Mouse (Mus musculus): Measurements from ENCODE around the gene Tpcn1.

Gene Tpcn1

DNA sequence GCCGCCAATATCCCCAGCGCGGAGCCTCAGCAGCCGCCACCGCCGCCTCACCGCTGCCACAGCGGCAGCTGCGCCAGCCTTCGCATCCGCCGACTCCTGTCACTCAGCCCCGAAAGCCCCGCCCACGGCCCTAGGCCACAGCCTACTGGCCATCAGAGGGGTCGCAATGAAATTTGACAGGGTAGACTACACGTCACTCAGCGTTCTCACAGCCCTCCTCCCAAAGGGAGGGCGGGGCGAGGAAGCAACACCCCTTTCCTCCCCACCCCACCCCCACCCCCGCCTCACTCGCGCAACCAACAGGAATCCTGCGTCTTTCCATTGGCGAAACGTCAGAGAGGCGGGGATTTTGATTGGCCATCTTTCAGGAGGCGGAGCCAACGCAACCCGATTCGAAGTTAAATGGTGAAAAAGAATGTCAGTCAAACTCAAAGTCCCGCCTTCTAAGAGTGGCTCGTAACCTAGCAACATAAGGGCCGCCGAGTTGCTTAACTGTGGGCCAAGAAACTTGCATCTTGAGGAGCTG is at the start of gene Tpcn1, which contains the start of gene Iqcd:
Gene Tpcn1 (minus strand): TSS at position 105 of the 526 bp plus-strand sequence.
Gene Iqcd (plus strand): TSS at position 448 of the 526 bp plus-strand sequence.
- peak; percentile 95 for DNase-seq (ENCODE audit: extremely low read depth, insufficient read length, low spot score)

GRCm38 (mm10) chr5:120635633-120636032 is 47.2 kb upstream of the Tpcn1 start:
- DNase-seq (ENCODE audit: extremely low read depth, insufficient read length, low spot score), result no peak

DNA sequence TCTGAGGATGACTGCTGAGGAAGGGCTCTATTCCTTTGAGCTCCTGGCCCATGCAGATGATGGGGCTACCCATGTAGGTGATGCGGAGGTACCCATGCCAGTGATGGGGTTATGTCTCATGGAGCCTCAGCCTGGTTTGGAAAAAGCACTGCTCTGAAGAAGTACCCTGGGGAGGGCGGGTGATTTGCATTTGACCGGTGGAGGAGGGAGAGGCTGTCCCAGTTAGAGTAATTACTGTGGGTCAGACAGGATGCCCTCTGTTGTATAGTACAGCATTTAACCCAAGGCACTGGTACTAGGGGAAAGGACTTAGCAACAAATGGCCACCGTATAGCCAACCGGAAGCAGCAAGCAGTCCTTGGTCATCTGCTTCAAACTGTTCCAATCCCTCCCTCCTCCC is 46.4 kb upstream of the Tpcn1 start:
- DNase-seq (ENCODE audit: extremely low read depth, insufficient read length, low spot score), result no peak

DNA sequence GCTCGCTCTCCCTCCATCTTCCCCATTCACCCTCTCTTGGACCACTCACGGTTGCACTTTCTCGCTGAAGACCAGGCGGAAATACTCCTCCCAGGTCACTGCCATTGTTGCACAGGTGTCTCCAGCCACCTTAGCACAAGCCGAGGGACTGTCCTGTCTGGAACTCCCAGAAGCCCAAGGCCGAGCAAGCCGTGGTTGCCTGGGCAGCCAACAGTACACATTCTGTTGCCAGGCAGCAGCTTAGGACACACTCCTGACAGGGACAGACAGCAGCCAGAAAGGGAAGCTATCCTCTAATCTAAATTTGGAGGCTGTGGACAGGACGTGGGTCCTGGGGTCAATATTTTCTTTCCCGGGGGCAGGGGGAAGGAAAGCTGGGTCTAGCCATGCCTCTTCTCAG is 45.7 kb upstream of the Tpcn1 start, which contains the start of gene Cfap73:
Gene Cfap73 (minus strand): TSS at position 105 of the 400 bp plus-strand sequence.
- DNase-seq (ENCODE audit: extremely low read depth, insufficient read length, low spot score), result no peak

GRCm38 (mm10) chr5:120631892-120632291 is 43.4 kb upstream of the Tpcn1 start:
- no peak for DNase-seq (ENCODE audit: extremely low read depth, insufficient read length, low spot score)

GRCm38 (mm10) chr5:120631128-120631527 is 42.7 kb upstream of the Tpcn1 start:
- DNase-seq (ENCODE audit: extremely low read depth, insufficient read length, low spot score), result no peak

DNA sequence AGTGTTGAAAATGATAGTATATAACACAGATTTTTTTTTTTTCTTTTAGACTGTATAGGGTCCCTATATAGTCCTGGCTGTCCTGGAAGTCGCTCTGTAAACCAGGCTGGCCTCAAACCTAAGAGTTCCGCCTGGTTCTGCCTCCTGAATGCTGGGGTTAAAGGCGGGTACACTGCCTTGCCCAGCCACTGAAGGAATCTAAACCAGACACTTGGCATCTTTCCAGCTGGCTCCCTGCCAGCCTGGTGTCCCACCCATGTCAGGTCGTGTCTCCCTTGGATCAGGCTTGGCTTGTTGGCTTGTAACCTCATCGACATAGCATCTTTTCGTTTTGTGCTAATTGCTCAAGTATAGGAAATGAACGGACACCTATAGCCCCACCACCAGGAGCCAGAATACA is 40.2 kb upstream of the Tpcn1 start:
- no peak for DNase-seq (ENCODE audit: extremely low read depth, insufficient read length, low spot score)

GRCm38 (mm10) chr5:120627515-120628300 is 39.2 kb upstream of the Tpcn1 start:
- DNase-seq (ENCODE audit: extremely low read depth, insufficient read length, low spot score), result no peak

DNA sequence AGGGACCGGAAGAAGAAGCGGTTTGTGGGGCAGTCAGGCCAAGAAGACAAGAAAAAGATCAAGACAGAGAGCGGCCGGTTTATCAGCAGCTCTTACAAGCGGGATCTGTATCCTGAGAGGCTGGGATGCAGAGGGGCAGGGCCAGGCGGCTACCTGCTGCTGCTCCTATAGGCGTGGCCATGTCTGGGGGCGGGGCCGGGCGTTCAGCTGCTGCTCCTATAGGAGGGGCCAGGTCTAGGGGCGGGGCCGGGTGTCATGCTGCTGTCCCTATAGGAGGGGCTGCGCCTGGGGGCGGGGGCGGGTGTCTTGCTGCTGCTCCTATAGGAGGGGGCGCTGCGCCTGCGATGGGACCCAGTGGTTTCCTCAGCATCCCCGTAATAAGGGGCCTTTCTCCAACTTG is 37.9 kb upstream of the Tpcn1 start:
- no peak for DNase-seq (ENCODE audit: extremely low read depth, insufficient read length, low spot score)

DNA sequence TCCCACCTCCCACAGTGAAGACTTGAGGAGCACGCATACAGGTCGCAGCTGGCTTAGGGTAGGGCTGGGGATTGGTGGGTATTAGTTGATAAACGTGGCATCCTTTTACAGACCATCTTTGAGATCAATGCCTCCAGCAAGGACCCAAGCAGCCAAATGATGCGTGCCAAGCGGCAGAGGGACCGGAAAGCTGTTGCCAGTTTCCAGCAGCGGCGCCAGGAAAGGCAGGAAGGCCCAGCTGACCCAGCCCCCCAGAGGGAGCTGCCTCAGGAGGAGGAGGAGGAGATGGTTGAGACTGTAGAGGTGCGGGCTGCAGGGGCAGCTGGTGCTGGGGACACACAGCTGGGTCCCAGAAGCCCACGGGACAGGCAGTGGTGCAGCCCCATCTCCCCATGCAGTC is 36.0 kb upstream of the Tpcn1 start:
- no peak for DNase-seq (ENCODE audit: extremely low read depth, insufficient read length, low spot score)

DNA sequence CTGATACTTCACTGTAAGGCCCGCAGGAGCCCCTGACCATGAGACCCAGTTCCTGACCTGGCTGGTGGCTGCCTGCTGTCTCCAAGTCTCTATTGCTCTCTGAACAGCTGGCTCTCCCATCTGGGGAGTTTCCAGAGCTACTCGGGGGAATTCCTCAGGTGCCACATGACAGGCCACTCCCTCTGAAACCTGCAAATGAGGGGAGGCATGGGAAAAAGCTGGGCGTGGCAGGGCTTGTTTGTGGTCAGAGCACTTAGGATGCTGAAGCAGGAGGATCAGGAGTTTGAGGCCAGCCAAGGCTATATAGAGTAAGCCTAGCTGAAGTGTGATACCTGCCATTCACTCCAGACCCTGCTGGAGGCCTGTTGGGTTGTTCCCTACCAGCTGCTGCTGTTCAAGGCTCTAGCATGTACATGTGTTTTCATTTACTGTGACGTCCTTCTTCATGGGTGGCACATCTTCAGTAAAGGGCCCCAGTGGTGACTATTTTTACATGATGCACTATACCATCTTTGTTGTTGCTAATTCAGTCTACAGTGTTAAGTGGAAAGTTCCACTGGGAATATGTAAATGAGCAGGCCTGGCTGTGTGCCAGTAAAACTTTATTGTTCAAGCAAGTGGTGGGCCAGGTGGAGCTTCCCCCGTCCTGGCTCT is 33.9 kb upstream of the Tpcn1 start:
- no peak for DNase-seq (ENCODE audit: extremely low read depth, insufficient read length, low spot score)

DNA sequence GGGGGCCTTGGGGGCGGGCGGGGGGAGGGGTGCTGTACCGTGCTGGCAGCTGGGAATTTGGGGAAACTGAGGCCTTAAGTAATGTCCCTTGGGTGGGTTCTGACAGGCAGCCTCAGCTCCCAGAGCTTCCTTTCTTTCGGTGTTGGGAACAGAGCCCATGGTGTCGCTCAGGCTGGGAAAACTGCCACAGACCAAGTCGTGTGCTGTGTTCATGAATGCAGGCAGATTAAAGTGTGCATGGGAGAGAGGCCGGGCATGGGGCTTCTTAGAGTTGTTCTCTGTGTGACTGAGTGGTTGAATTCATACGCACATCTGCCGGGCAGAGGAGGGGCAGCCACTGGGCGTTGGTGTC is 33.3 kb upstream of the Tpcn1 start:
- no peak for DNase-seq (ENCODE audit: extremely low read depth, insufficient read length, low spot score)

DNA sequence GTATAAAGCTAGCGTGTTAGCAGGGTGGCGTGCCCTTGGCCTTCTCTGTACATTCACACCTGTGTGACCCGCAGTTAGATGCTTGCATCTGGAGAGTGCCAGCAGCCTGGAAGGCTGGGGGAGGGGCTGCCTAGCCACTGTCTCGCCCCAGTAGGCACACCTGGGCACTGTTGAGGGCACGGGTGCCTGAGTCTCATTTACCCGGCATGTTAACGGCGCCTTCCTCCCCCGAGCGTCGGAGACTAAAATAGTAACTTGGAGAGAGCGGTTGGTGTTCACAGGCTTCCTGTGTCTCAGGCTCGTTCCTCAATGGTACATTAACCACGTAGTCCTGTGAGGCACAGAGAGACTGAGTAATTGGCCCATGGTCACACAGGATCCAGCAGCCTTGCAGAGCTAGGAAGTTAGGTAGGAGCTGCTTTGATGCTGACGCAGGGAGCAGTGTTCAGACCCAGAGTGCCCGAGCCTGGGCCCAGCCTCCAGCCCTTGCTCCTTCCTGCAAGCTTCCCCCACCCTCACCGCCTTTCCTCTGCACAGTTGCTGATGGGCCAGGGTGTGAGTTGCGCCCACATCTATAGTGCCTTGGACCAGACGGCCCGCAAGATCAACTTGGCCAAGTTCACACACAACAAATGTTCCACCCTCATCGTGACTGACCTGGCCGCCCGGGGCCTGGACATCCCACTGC is 32.7 kb upstream of the Tpcn1 start:
- no peak for DNase-seq (ENCODE audit: extremely low read depth, insufficient read length, low spot score)

DNA sequence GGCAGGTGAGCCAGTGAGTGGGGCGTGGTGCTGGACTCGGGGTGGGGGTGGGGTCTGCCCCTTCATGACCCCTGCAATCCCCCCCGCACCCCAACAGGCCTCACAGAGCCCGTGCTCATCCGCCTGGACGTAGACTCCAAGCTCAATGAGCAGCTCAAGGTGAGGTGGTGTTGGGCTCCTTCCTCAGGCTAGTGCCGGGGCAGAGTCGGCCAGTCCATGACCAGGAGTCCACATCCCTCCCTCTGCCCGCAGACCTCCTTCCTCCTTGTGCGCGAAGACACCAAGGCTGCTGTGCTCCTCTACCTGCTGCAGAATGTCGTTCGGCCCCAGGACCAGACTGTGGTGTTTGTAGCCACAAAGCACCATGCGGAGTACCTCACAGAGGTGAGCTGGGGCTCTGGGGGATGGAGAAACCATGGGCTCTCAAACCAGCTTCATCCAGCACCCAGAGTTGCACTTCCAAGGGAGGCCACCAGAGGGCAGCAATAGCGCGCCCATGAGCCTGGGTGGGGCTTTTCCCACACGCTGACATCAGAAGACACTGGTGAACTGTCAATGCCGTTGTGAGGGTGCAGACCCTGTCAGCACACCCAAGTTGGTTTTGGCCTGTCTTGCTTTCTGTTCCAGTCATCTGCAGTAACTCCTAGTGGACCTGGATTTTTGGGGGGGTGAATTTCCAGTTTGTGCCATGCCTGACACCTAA is 32.1 kb upstream of the Tpcn1 start:
- peak; percentile 51 for DNase-seq (ENCODE audit: extremely low read depth, insufficient read length, low spot score)

GRCm38 (mm10) chr5:120619201-120619600 is 30.7 kb upstream of the Tpcn1 start:
- DNase-seq (ENCODE audit: extremely low read depth, insufficient read length, low spot score), result no peak

GRCm38 (mm10) chr5:120618778-120619177 is 30.3 kb upstream of the Tpcn1 start:
- no peak for DNase-seq (ENCODE audit: extremely low read depth, insufficient read length, low spot score)

- no peak for DNase-seq (ENCODE audit: extremely low read depth, insufficient read length, low spot score)
Measured at GRCm38 (mm10) chr5:120615903-120616302, 27.4 kb upstream of the Tpcn1 start.

- DNase-seq (ENCODE audit: extremely low read depth, insufficient read length, low spot score), result peak; percentile 99
Measured at GRCm38 (mm10) chr5:120612822-120613604, 24.5 kb upstream of the Tpcn1 start.

DNA sequence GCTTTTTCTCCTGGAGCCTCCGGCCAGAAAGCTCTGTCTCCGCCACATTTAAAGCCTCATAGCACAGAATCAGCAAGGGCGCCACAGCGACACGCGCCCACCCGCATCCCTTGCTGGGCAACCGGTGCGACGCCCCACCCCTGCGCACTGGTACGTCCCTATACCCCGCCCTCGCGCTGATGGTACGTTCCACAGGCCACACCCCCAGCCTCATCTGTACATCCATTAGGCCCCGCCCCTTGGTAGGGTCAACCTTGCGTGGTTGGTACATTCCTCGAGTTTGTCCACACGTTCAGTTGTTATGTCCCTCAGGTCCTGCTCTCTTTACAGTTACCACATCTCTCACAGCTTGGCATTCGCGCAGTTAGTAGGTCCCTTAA is 24.0 kb upstream of the Tpcn1 start, which contains the start of the genes Rita1 and Ddx54:
Gene Rita1 (minus strand): TSS at position 148 of the 380 bp plus-strand sequence.
Gene Ddx54 (plus strand): TSS at position 298 of the 380 bp plus-strand sequence.
- DNase-seq (ENCODE audit: extremely low read depth, insufficient read length, low spot score), result peak; percentile 90

DNA sequence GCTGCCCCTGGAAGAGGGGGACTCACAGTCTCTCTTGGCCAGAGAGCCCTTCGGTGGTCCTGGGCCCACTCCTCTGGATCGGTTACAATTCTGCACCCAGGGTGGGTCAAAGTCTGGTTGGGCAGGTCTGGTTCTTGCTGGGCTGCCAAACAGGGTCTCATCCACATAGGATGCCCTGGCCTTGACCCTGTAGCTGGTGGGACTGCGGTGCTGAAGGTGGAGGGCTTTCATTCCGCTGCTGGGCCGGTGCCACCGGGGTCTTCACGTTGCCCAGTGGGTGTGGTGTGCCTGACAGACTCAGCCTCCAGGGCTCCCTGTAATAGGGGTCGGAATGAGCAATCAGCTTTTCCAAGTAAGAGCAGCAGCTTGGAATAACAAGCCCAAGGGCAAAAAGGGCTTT is 22.9 kb upstream of the Tpcn1 start:
- no peak for DNase-seq (ENCODE audit: extremely low read depth, insufficient read length, low spot score)
